Mouse (Mus musculus) liver, postnatal 0 days (tissue): ENCODE results near the gene Mrpl38. TPM values are rescaled to one million over a fixed set of nuclear protein-coding genes. Genes with fewer than 3 reads are reported as not detected.

ENCODE experiments used
- ATAC-seq: fragments of 200-750 bp; cut with Nextera tagmentation; 2 replicates; pipeline ENCODE4 v1.8.0; 2017; ENCODE audit warnings: mild to moderate bottlenecking, moderate library complexity
- DNase-seq: peaks from one replicate; pipeline ENCODE4 v3.0.0-alpha.2; 2016
- H3K27ac ChIP-seq: fragments of 300-500 bp; sonication (generic); 2 replicates; pipeline ENCODE4 v1.5.1; 2014; ENCODE audit warnings: antibody characterized with exemption, moderate library complexity, mild to moderate bottlenecking, low read depth
- H3K27me3 ChIP-seq: fragments of 300-500 bp; sonication (generic); 2 replicates; pipeline ENCODE4 v1.6.1; 2014; ENCODE audit warnings: low read length, control low read depth, mixed read lengths; ENCODE audit not compliant: insufficient read depth
- H3K36me3 ChIP-seq: fragments of 300-500 bp; sonication (generic); replicated peaks from 2 replicates; pipeline ENCODE4 v1.6.1; 2014; ENCODE audit warnings: mild to moderate bottlenecking, control low read depth, low read length, moderate library complexity, mixed read lengths; ENCODE audit not compliant: insufficient read depth
- H3K4me1 ChIP-seq: fragments of 300-500 bp; sonication (generic); 2 replicates; pipeline ENCODE4 v1.6.1; 2014; ENCODE audit warnings: antibody characterized with exemption, mild to moderate bottlenecking, control low read depth; ENCODE audit not compliant: insufficient read depth
- H3K4me2 ChIP-seq: fragments of 300-500 bp; sonication (generic); 2 replicates; pipeline ENCODE4 v1.6.1; 2014; ENCODE audit warnings: low read depth, mild to moderate bottlenecking, low read length, moderate library complexity, mixed read lengths
- H3K4me3 ChIP-seq: fragments of 300-500 bp; sonication (generic); 2 replicates; pipeline ENCODE4 v1.5.1; 2014; ENCODE audit warnings: low read depth, low read length
- H3K9ac ChIP-seq: fragments of 300-500 bp; sonication (generic); replicated peaks from 2 replicates; pipeline ENCODE4 v1.6.1; 2014; ENCODE audit warnings: mild to moderate bottlenecking, moderate library complexity
- H3K9me3 ChIP-seq: fragments of 300-500 bp; sonication (generic); 2 replicates; pipeline ENCODE4 v1.6.1; 2016; ENCODE audit warnings: mild to moderate bottlenecking, control low read depth, low read length, mixed read lengths
- CTCF ChIP-seq: sonication (generic); IDR thresholded peaks from 2 replicates; pipeline ENCODE4 v1.5.1; 2016; ENCODE audit warnings: antibody characterized with exemption, low read depth
- EP300 ChIP-seq: IDR thresholded peaks from 2 replicates; pipeline ENCODE4 v1.6.1; 2016; ENCODE audit warnings: antibody characterized with exemption, low read depth, mild to moderate bottlenecking
- WGBS: fragments of 180-500 bp; shearing (Covaris S2); extraction: QIAGEN DNeasy Blood & Tissue Kit; methylation state at CpG from one replicate; pipeline ENCODE4 v1.1.7; 2014; ENCODE audit not compliant: insufficient replicate concordance; 5-methylcytosine and 5-hydroxymethylcytosine counted together
- polyA plus RNA-seq: library from polyadenylated mRNA; unstranded; fragments of >200 nt; fragmentation: Nextera tagmentation; extraction: Ambion mirVana; gene quantifications from 2 replicates; pipeline ENCODE4 v1.2.1, GENCODE M21; 2015

Mrpl38 gene
- polyA plus RNA-seq, 1 experiment from 2014 or later: 44.0 TPM

DNA sequence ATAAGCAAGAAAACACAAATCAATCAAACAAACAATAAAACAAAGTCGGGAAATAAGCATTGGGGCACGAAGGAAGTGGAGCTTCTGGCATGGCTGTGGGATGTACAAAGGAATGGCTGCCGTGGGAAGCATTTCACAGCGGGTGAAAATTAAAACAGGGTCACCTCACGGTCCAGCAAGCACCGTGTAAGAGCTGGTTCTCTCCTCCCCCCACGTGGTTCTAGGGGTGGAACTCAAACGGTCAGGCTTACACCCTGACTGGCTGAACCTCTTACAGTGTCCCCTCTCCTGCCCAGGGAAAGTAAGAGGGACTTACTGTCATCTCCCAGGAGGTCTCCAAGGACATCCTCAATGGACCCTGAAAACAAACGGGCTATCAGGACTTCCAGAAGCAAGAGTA is 24.3 kb upstream of the Mrpl38 start:
- TF ChIP-seq CTCF (no peak), EP300 (no peak)
- H3K27ac ChIP-seq: no peak overlapping the region
- 68% methylated on average over 9 of the region's 9 CpGs for WGBS
- H3K4me2 ChIP-seq: no peak overlapping the region
- H3K4me3 ChIP-seq: no peak overlapping the region
- no peak for ATAC-seq
- H3K4me1 ChIP-seq: peaks cover 12% of the 10 kb centered on the region
- no peak overlapping the region for H3K9ac ChIP-seq
- H3K9me3 ChIP-seq: no peaks in the 10 kb centered on the region
- H3K27me3 ChIP-seq: no peaks in the 10 kb centered on the region
- no peak for DNase-seq
- peaks cover 11% of the 10 kb centered on the region; the same call in 1 of the 2 replicates for H3K36me3 ChIP-seq

DNA sequence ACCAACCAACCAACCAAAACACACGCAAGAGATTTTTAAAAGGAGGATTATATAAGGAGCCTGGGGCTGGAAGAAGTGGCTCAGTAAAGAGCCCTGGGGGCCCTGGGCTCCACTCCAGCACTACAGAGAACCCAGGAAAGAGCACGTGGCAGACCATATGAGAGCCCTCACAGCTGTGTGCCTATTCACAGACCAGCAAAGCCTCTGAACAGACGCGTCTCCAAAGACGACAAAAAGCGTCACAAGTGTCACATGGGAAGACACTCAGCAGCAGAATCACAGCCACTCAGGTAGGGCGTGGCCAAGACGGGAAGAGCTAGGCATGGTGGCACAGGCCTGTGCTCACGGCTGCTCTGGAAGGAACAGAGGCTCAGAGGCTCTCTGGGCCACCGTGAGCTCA is 23.5 kb upstream of the Mrpl38 start:
- ATAC-seq: no peak
- Histone ChIP-seq H3K4me1 (peaks cover 6% of the 10 kb centered on the region), H3K27ac (no peak overlapping the region), H3K9me3 (no peaks in the 10 kb centered on the region), H3K4me3 (no peak overlapping the region), H3K9ac (no peak overlapping the region), H3K36me3 (peaks cover 15% of the 10 kb centered on the region), H3K4me2 (no peak overlapping the region), H3K27me3 (no peaks in the 10 kb centered on the region)
- DNase-seq: no peak
- 77% methylated on average over 10 of the region's 10 CpGs for WGBS
- TF ChIP-seq EP300: no peak
- TF ChIP-seq CTCF: no peak

GRCm38 (mm10) chr11:116161312-116161711 is 22.6 kb upstream of the Mrpl38 start:
- no peaks in the 10 kb centered on the region for H3K4me1 ChIP-seq
- no peak for ATAC-seq
- WGBS: 67% methylated on average over 12 of the region's 12 CpGs
- H3K4me2 ChIP-seq: no peak overlapping the region
- no peak overlapping the region for H3K9ac ChIP-seq
- TF ChIP-seq CTCF: no peak
- no peak for TF ChIP-seq EP300
- no peak overlapping the region for H3K4me3 ChIP-seq
- H3K27ac ChIP-seq: no peak overlapping the region
- no peaks in the 10 kb centered on the region for H3K9me3 ChIP-seq
- no peak for DNase-seq
- H3K27me3 ChIP-seq: no peaks in the 10 kb centered on the region
- peaks cover 15% of the 10 kb centered on the region for H3K36me3 ChIP-seq

DNA sequence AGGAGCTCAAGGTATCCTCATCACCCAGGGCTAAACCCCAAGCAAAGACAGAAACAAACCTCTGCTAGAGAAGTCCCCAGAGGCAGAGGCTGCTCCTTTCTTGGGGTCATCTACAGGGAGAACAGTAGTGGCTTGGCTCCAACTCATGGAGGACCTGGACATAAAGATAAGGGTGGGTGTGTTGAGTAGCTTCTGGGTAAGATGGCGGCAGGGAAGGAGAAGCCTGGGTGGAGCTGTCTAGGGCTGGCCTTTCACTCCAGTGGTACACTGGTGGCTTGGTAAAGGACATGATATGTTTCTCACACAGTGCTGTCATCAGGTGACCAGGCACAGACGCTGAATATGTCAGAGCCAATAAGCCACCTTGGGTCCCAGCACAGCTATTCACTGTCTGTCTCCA is 12.3 kb upstream of the Mrpl38 start:
- no peak overlapping the region for H3K4me3 ChIP-seq
- WGBS: 71% methylated on average over 2 of the region's 2 CpGs
- TF ChIP-seq CTCF: no peak
- no peak for TF ChIP-seq EP300
- ATAC-seq (peak; percentile 86), DNase-seq (no peak)
- no peaks in the 10 kb centered on the region for H3K27me3 ChIP-seq
- peaks cover 33% of the 10 kb centered on the region for H3K36me3 ChIP-seq
- H3K9ac ChIP-seq: no peak overlapping the region
- peak overlapping the region; percentile 55 for H3K27ac ChIP-seq
- peaks cover 14% of the 10 kb centered on the region for H3K4me1 ChIP-seq
- H3K4me2 ChIP-seq: peak overlapping the region; percentile 26; the same call in 1 of the 2 replicates
- no peaks in the 10 kb centered on the region for H3K9me3 ChIP-seq

DNA sequence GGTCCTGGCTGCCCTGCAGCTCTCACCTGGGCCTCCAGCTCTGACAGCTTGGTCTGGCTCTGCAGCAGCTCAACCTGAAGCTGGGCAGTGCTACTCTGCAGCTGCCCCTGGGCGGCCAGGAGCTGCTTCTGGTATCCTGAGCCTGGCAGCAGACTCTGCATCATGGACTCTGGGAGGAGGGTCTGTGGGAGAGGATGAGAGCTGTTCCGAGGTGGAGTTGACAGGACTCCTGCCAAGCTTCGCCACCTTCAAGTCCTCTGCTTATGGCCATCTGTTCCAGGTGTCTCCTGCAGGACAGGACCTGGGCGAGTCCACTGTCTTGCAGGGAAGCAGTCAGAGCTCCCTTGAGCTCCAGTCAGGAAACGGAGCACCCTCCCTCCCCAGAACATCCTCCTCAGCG is 10.7 kb upstream of the Mrpl38 start:
- Histone ChIP-seq H3K9ac (no peak overlapping the region), H3K9me3 (no peaks in the 10 kb centered on the region), H3K27me3 (no peaks in the 10 kb centered on the region), H3K4me1 (peaks cover 14% of the 10 kb centered on the region), H3K4me3 (no peak overlapping the region), H3K4me2 (no peak overlapping the region), H3K36me3 (peaks cover 27% of the 10 kb centered on the region), H3K27ac (no peak overlapping the region)
- 90% methylated on average over 6 of the region's 6 CpGs for WGBS
- DNase-seq: no peak
- TF ChIP-seq EP300 (no peak), CTCF (no peak)
- ATAC-seq: no peak

GRCm38 (mm10) chr11:116148761-116149221 is 10.1 kb upstream of the Mrpl38 start:
- peaks cover 22% of the 10 kb centered on the region for H3K36me3 ChIP-seq
- no peak overlapping the region for H3K27ac ChIP-seq
- no peaks in the 10 kb centered on the region for H3K27me3 ChIP-seq
- no peak overlapping the region for H3K4me2 ChIP-seq
- DNase-seq (no peak), ATAC-seq (no peak)
- no peaks in the 10 kb centered on the region for H3K9me3 ChIP-seq
- TF ChIP-seq EP300 (no peak), CTCF (no peak)
- peaks cover 14% of the 10 kb centered on the region for H3K4me1 ChIP-seq
- 85% methylated on average over 20 of the region's 20 CpGs for WGBS
- no peak overlapping the region for H3K9ac ChIP-seq
- no peak overlapping the region for H3K4me3 ChIP-seq
